Mouse (Mus musculus) bone marrow, adult 2 months (tissue): ENCODE data around the gene Litaf.

Source experiments
- CTCF ChIP-seq: fragments of 200-500 bp; IDR thresholded peaks from 2 replicates; pipeline ENCODE4 v1.5.1; 2011; ENCODE audit warnings: low read length, control low read depth; ENCODE audit not compliant: control insufficient read depth, insufficient read depth
- POLR2A ChIP-seq: fragments of 200-500 bp; IDR thresholded peaks from 2 replicates; pipeline ENCODE4 v1.6.1; 2011; ENCODE audit warnings: low read depth, mild to moderate bottlenecking, control low read depth, low read length, borderline replicate concordance; ENCODE audit not compliant: control insufficient read depth

- TF ChIP-seq CTCF (no peak), POLR2A (no peak)
Measured at GRCm38 (mm10) chr16:10955078-10955477, 110.9 kb downstream of the Litaf start.
